Mouse (Mus musculus) ES-Bruce4 (cell line): ENCODE measurements around the gene Gm28308. TPM values are rescaled to one million over a fixed set of nuclear protein-coding genes. Genes with fewer than 3 reads are reported as not detected.
A peak's percentile ranks its signal among the peaks of the same experiment; 100 is the strongest.

Experiments used
- H3K27ac ChIP-seq: 2 replicates; pipeline ENCODE4 v1.5.1; 2012; ENCODE audit warnings: low read length, inconsistent platforms; ENCODE audit not compliant: insufficient read depth
- H3K27me3 ChIP-seq: 2 replicates; pipeline ENCODE4 v1.6.1; 2012; ENCODE audit warnings: mild to moderate bottlenecking, low read length, inconsistent platforms; ENCODE audit not compliant: control insufficient read depth, poor library complexity, insufficient read depth, severe bottlenecking
- H3K36me3 ChIP-seq: 2 replicates; pipeline ENCODE4 v1.6.1; 2012; ENCODE audit warnings: inconsistent platforms, mild to moderate bottlenecking, low read length, moderate library complexity; ENCODE audit not compliant: control insufficient read depth, poor library complexity, insufficient read depth, severe bottlenecking
- H3K4me1 ChIP-seq: one replicate; pipeline ENCODE4 v1.8.1; 2011; ENCODE audit warnings: low read length; ENCODE audit not compliant: control insufficient read depth, insufficient read depth
- H3K4me3 ChIP-seq: 2 replicates; pipeline ENCODE4 v1.5.1; 2011; ENCODE audit warnings: low read depth, mild to moderate bottlenecking, low read length
- H3K9ac ChIP-seq: 2 replicates; pipeline ENCODE4 v1.6.1; 2012; ENCODE audit warnings: low read depth, mild to moderate bottlenecking, inconsistent platforms; ENCODE audit not compliant: poor library complexity, severe bottlenecking
- H3K9me3 ChIP-seq: replicated peaks from 2 replicates; pipeline ENCODE4 v1.6.1; 2012; ENCODE audit warnings: mild to moderate bottlenecking, low read length, inconsistent platforms; ENCODE audit not compliant: control insufficient read depth, poor library complexity, insufficient read depth, severe bottlenecking
- CTCF ChIP-seq: IDR thresholded peaks from one replicate; pipeline ENCODE4 v1.8.1; 2011; ENCODE audit warnings: low read depth, low read length
- EP300 ChIP-seq: IDR thresholded peaks from 2 replicates; pipeline ENCODE4 v1.6.1; 2011; ENCODE audit warnings: low read depth, low read length; ENCODE audit not compliant: insufficient read depth
- POLR2A ChIP-seq: IDR thresholded peaks from one replicate; pipeline ENCODE4 v1.8.1; 2011; ENCODE audit warnings: low read length; ENCODE audit not compliant: insufficient read depth
- polyA plus RNA-seq: library from polyadenylated mRNA; stranded (reverse); fragments of >200 nt; gene quantifications from 2 replicates; pipeline ENCODE4 v1.2.4, GENCODE M21; 2011; ENCODE audit warnings: low read depth; ENCODE audit not compliant: missing spikeins, insufficient read depth, insufficient read length

Gm28308 gene
- polyA plus RNA-seq, 1 experiment: not detected

GRCm38 (mm10) chr6:52176391-52176790 is 36.7 kb downstream of the Gm28308 start:
- Histone ChIP-seq H3K9ac (no peak overlapping the region), H3K9me3 (no peaks in the 10 kb centered on the region), H3K27ac (no peak overlapping the region), H3K36me3 (no peaks in the 10 kb centered on the region), H3K4me3 (no peak overlapping the region), H3K4me1 (no peaks in the 10 kb centered on the region), H3K27me3 (peaks cover 55% of the 10 kb centered on the region)
- TF ChIP-seq CTCF: no peak
- no peak for TF ChIP-seq POLR2A
- no peak for TF ChIP-seq EP300

DNA sequence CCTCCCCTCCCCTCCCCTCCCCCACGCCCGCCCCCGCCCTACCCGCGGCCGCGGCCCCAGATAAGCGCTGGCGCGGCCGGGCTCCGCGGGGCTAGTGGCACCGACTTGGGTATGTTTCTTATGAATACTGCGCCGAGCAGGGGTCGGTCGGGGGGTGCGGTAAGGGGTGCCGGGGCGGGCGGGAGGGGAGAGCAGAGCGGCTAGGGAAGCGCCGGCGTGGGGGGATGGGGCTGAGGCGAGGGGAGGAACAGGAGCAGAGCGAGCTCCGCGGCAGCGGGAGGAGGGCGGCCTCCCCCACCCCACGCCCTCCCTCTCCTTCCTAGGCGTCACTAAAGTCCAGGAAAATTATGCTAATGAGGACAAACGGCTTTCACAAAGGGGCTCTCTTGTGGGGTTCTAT is 37.3 kb downstream of the Gm28308 start:
- Histone ChIP-seq H3K9me3 (no peaks in the 10 kb centered on the region), H3K27me3 (peaks cover 57% of the 10 kb centered on the region), H3K9ac (peak overlapping the region; percentile 49; the same call in 1 of the 2 replicates), H3K4me3 (no peak overlapping the region), H3K27ac (no peak overlapping the region), H3K4me1 (no peaks in the 10 kb centered on the region), H3K36me3 (no peaks in the 10 kb centered on the region)
- TF ChIP-seq EP300: no peak

DNA sequence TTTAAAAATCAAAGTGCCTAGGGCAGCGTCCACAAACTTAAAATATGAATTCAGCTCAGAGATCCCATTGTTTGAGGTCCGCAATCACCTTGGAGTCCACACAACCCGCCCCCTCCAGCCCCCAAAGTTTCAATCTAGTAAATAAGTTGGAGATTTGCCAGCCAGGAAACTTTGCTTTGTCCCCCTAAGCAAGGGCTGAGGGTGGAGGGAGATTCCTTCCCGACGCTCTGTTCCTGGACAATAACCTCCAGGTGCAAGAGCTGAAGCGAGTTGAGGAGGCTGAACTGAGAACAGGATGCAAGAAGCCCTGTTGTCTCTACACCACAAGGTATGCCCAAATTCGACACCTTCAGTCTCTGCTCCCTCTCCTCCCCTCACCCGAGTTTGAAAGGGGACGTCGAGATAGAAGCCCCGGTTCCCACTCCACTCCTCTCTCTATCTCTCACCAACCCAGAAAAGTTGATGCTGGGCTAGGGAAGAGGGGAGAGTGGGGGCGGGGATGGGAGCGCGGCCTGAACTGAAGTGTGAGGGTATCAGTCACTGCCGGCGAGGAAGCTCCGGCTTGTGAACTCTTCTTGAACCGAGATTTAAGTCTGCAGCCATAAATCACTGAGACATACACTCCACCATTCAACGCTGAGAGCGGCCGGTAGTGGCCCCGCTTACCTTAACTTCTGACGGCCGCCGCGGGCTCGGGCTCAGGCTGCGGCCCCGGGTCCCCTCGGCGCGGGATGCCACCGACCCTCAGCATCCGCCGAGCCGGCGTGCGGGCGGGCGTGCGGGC is 38.0 kb downstream of the Gm28308 start:
- H3K36me3 ChIP-seq: no peaks in the 10 kb centered on the region
- no peak overlapping the region for H3K27ac ChIP-seq
- peak overlapping the region; percentile 49; the same call in 1 of the 2 replicates for H3K9ac ChIP-seq
- no peaks in the 10 kb centered on the region for H3K9me3 ChIP-seq
- H3K4me3 ChIP-seq: peak overlapping the region; percentile 14
- TF ChIP-seq CTCF (no peak), EP300 (no peak), POLR2A (no peak)
- no peaks in the 10 kb centered on the region for H3K4me1 ChIP-seq
- H3K27me3 ChIP-seq: peaks cover 56% of the 10 kb centered on the region

- no peak overlapping the region for H3K9ac ChIP-seq
- H3K4me1 ChIP-seq: no peaks in the 10 kb centered on the region
- TF ChIP-seq EP300: no peak
- TF ChIP-seq POLR2A: no peak
- TF ChIP-seq CTCF: no peak
- no peak overlapping the region for H3K27ac ChIP-seq
- H3K9me3 ChIP-seq: no peaks in the 10 kb centered on the region
- H3K36me3 ChIP-seq: no peaks in the 10 kb centered on the region
- peaks cover 58% of the 10 kb centered on the region for H3K27me3 ChIP-seq
- H3K4me3 ChIP-seq: no peak overlapping the region
These were observed 39.5 kb downstream of the Gm28308 start for GRCm38 (mm10) chr6:52173648-52174047.

DNA sequence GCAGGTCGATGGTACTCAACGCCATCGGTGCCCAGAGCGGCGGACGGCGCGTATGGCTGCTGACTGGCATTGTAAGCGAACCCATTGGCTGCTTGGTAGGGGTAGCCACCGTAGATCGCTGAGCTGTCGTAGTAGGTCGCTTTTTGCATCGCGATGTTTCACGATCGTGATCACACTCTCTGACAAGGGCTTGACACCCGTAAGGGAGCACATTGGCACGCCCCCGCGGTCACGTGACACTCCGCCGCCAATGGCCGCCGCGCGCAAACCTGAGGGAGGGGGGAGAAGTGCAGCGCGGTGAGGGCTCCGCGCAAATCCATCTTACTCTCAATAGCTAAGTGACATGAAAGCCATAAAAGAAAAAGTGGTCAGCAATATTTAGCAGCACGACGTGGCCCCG is 40.6 kb downstream of the Gm28308 start:
- Histone ChIP-seq H3K4me1 (no peaks in the 10 kb centered on the region), H3K4me3 (peak overlapping the region; percentile 70), H3K36me3 (no peaks in the 10 kb centered on the region), H3K9ac (peak overlapping the region; percentile 28; the same call in 1 of the 2 replicates), H3K27ac (no peak overlapping the region), H3K27me3 (peaks cover 56% of the 10 kb centered on the region), H3K9me3 (no peaks in the 10 kb centered on the region)
- TF ChIP-seq EP300: no peak
- no peak for TF ChIP-seq CTCF
- TF ChIP-seq POLR2A: no peak

DNA sequence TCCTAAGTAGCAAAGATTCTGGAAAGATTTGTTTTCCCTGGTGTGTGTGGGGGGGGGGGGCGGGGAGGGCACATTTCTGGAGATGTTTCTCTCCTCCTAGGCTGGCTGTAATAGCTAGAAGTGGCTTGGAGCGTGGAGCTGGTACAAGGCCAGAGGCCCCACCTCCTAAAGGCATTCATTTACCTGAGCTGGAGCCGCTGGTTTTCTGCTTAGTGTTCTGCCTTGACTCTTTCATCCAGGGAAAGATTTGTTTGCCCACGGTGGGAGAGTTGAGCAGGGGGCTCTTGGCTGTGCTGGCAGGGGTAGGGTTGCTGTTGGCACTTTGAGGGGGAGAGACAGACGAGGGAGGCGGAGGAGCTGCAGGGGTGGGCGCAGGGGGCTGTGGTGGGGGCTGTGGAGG is 41.2 kb downstream of the Gm28308 start:
- Histone ChIP-seq H3K9me3 (no peaks in the 10 kb centered on the region), H3K27ac (no peak overlapping the region), H3K9ac (peak overlapping the region; percentile 28; the same call in 1 of the 2 replicates), H3K36me3 (no peaks in the 10 kb centered on the region), H3K4me1 (no peaks in the 10 kb centered on the region), H3K4me3 (no peak overlapping the region), H3K27me3 (peaks cover 56% of the 10 kb centered on the region)
- TF ChIP-seq CTCF: no peak
